Mouse (Mus musculus): ENCODE measurements around the gene Hps5. TPM values are rescaled to one million over a fixed set of nuclear protein-coding genes. Genes with fewer than 3 reads are reported as not detected.
"Not testable (repeated sequence)": the region's sequence is repeated elsewhere in the genome, so short reads cannot be mapped to it uniquely, and the experiment has no call there.

Gene Hps5
- polyA plus RNA-seq, 1 experiment from 2014 or later: 9.7 TPM

GRCm38 (mm10) chr7:46830799-46831590 lies 35.1 kb upstream of the Hps5 start:
- H3K27ac ChIP-seq (ENCODE audit: low read depth, low read length): no peak overlapping the region
- no peak for ATAC-seq

DNA sequence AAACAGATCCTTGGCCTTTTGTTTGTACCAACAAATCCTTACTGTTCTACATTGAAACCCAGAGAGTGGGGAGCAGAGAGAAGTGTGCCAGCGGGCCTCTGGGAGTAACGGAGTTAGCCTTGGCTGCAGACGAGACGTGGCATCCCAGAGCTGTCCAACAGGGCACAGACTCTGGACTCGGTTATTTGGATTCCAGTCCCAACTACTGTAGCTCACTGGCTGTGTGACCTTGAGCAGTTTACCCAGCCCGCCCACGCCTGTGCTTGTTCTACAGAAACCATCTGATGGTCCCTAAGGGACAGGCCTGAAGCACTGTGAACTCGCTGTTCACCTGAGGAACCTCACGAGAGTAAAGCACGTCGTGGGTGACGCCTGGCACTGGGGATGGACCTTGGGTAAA lies 34.0 kb upstream of the Hps5 start:
- Histone ChIP-seq H3K9ac (ENCODE audit: low read depth, low read length) (no peak overlapping the region), H3K36me3 (ENCODE audit: control insufficient read depth, insufficient read depth, low read length) (no peaks in the 10 kb centered on the region), H3K27ac (ENCODE audit: low read depth, low read length) (no peak overlapping the region), H3K4me2 (ENCODE audit: low read length) (no peak overlapping the region), H3K4me3 (ENCODE audit: low read length) (no peak overlapping the region), H3K27me3 (replicated peaks; ENCODE audit: control insufficient read depth, insufficient read depth, low read length) (no peaks in the 10 kb centered on the region), H3K9me3 (ENCODE audit: control insufficient read depth, low read length) (no peaks in the 10 kb centered on the region), H3K4me1 (ENCODE audit: control insufficient read depth, insufficient read depth, low read depth, low read length) (no peaks in the 10 kb centered on the region)
- ATAC-seq: no peak
- WGBS: 88% methylated on average over 12 of the region's 12 CpGs

More at GRCm38 (mm10) chr7:46830799-46831590, 35.1 kb upstream of the Hps5 start:
- H3K9ac ChIP-seq (ENCODE audit: low read depth, low read length): no peak overlapping the region
- no peaks in the 10 kb centered on the region for H3K9me3 ChIP-seq (ENCODE audit: control insufficient read depth, low read length)
- no peaks in the 10 kb centered on the region for H3K27me3 ChIP-seq (replicated peaks; ENCODE audit: control insufficient read depth, insufficient read depth, low read length)
- no peak overlapping the region for H3K4me3 ChIP-seq (ENCODE audit: low read length)
- H3K4me1 ChIP-seq (ENCODE audit: control insufficient read depth, insufficient read depth, low read depth, low read length): peaks cover 4% of the 10 kb centered on the region
- WGBS: 56% methylated on average over 13 of the region's 13 CpGs
- no peaks in the 10 kb centered on the region for H3K36me3 ChIP-seq (ENCODE audit: control insufficient read depth, insufficient read depth, low read length)
- H3K4me2 ChIP-seq (ENCODE audit: low read length): no peak overlapping the region

DNA sequence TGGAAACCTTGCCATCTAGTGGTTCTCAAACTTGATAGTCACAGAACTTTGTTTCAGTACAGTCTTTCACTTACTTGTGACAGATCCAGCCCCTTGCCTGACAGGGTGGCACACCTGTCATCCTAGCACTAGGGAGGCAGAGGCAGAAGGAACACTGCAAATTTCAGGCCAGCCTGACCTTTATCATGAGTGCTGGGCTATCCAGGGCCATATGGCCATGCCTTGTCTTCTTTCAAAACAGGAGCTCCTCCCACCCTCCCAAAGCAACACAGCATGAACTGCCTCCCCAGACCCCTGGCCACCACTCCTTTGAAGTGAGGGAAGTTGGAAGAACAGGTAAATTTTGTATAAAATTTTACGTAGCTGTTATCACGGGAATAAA lies 31.9 kb upstream of the Hps5 start:
- no peaks in the 10 kb centered on the region for H3K27me3 ChIP-seq (replicated peaks; ENCODE audit: control insufficient read depth, insufficient read depth, low read length)
- 85% methylated on average over 2 of the region's 2 CpGs for whole genome bisulfite sequencing
- no peak overlapping the region for H3K27ac ChIP-seq (ENCODE audit: low read depth, low read length)
- no peak overlapping the region for H3K9ac ChIP-seq (ENCODE audit: low read depth, low read length)
- no peak for ATAC-seq
- no peaks in the 10 kb centered on the region for H3K4me1 ChIP-seq (ENCODE audit: control insufficient read depth, insufficient read depth, low read depth, low read length)
- H3K4me2 ChIP-seq (ENCODE audit: low read length): no peak overlapping the region
- no peak overlapping the region for H3K4me3 ChIP-seq (ENCODE audit: low read length)
- H3K9me3 ChIP-seq (ENCODE audit: control insufficient read depth, low read length): no peaks in the 10 kb centered on the region
- peaks cover 10% of the 10 kb centered on the region; the same call in 1 of the 2 replicates for H3K36me3 ChIP-seq (ENCODE audit: control insufficient read depth, insufficient read depth, low read length)

DNA sequence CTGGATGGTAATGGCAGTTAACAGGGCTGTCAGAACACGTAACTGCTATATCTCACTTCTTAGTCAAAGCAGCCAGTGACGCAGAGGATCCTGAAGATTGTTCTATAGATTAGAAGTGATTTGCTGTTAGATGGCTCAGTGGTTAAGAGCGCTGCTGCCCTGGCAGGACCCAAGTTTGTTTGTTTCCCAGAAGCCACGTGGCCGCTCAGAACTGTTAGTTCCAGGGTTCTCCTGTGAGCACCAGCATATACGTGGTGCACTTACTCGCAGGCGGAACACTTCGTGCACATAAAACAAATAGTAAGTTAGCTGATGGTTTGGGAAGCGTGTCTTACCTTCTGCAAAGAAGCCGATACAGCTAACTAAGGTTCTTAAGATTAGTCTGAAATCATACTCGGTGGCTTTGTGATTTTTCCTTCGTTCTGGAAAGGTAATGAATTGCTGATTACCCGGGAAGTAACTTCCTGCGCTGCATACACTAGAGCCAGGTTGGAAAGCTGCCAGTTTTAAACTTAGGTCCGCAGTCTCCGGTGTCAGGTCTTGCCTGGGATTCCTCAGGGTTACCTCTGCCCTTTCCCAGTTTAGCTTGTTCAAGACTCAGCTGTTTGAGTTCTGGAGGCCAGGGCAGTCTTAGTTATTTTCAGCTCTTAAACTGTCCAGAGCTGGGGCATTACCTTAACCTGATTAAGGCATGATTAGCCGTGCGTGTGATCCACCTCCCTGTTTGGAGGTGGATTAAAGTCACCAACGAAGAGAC lies 31.4 kb upstream of the Hps5 start:
- no peak for ATAC-seq
- 82% methylated on average over 20 of the region's 20 CpGs for WGBS

GRCm38 (mm10) chr7:46820876-46821632 lies 25.2 kb upstream of the Hps5 start:
- H3K9me3 ChIP-seq (ENCODE audit: control insufficient read depth, low read length); H3K4me1 ChIP-seq (ENCODE audit: control insufficient read depth, insufficient read depth, low read depth, low read length); H3K4me3 ChIP-seq (ENCODE audit: low read length); H3K4me2 ChIP-seq (ENCODE audit: low read length); ATAC-seq; H3K27me3 ChIP-seq (replicated peaks; ENCODE audit: control insufficient read depth, insufficient read depth, low read length); H3K27ac ChIP-seq (ENCODE audit: low read depth, low read length); H3K9ac ChIP-seq (ENCODE audit: low read depth, low read length): not testable (repeated sequence)
- 89% methylated on average over 15 of the region's 15 CpGs for WGBS
- H3K36me3 ChIP-seq (ENCODE audit: control insufficient read depth, insufficient read depth, low read length): peaks cover 42% of the 10 kb centered on the region

More for the DNA sequence above, 31.4 kb upstream of the Hps5 start:
- H3K4me2 ChIP-seq (ENCODE audit: low read length): no peak overlapping the region
- no peak overlapping the region for H3K4me3 ChIP-seq (ENCODE audit: low read length)
- H3K36me3 ChIP-seq (ENCODE audit: control insufficient read depth, insufficient read depth, low read length): peaks cover 15% of the 10 kb centered on the region; the same call in 1 of the 2 replicates
- H3K9ac ChIP-seq (ENCODE audit: low read depth, low read length): no peak overlapping the region
- H3K27me3 ChIP-seq (replicated peaks; ENCODE audit: control insufficient read depth, insufficient read depth, low read length): no peaks in the 10 kb centered on the region
- H3K27ac ChIP-seq (ENCODE audit: low read depth, low read length): no peak overlapping the region
- no peaks in the 10 kb centered on the region for H3K9me3 ChIP-seq (ENCODE audit: control insufficient read depth, low read length)
- no peaks in the 10 kb centered on the region for H3K4me1 ChIP-seq (ENCODE audit: control insufficient read depth, insufficient read depth, low read depth, low read length)

GRCm38 (mm10) chr7:46814012-46814411 lies 18.1 kb upstream of the Hps5 start:
- Histone ChIP-seq H3K9me3 (ENCODE audit: control insufficient read depth, low read length) (no peaks in the 10 kb centered on the region), H3K4me2 (ENCODE audit: low read length) (no peak overlapping the region), H3K27ac (ENCODE audit: low read depth, low read length) (no peak overlapping the region), H3K4me3 (ENCODE audit: low read length) (no peak overlapping the region), H3K27me3 (replicated peaks; ENCODE audit: control insufficient read depth, insufficient read depth, low read length) (no peaks in the 10 kb centered on the region), H3K36me3 (ENCODE audit: control insufficient read depth, insufficient read depth, low read length) (peaks cover 42% of the 10 kb centered on the region), H3K9ac (ENCODE audit: low read depth, low read length) (no peak overlapping the region), H3K4me1 (ENCODE audit: control insufficient read depth, insufficient read depth, low read depth, low read length) (no peaks in the 10 kb centered on the region)
- WGBS: 87% methylated on average over 4 of the region's 4 CpGs
- no peak for ATAC-seq

DNA sequence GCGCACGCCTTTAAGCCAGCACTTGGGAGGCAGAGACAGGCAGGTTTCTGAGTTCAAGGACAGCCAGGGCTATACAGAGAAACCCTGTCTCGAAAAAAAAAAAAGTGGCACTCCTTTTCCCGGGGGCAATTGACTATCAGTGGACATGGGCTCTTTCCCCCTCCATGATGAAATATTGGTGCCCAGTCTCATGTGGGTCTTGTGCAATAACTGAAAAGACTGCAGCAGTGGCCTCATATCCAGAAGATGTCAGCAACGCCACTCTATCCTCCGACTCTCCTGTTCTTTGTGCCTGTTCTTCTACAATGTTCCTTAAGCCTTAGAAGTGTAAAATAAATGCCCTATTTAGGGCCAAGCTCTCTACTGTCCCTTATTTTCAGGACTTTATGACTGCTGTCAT lies 14.5 kb upstream of the Hps5 start:
- H3K4me2 ChIP-seq (ENCODE audit: low read length): no peak overlapping the region
- H3K27me3 ChIP-seq (replicated peaks; ENCODE audit: control insufficient read depth, insufficient read depth, low read length): no peaks in the 10 kb centered on the region
- H3K36me3 ChIP-seq (ENCODE audit: control insufficient read depth, insufficient read depth, low read length): peaks cover 43% of the 10 kb centered on the region
- no peak for ATAC-seq
- H3K9ac ChIP-seq (ENCODE audit: low read depth, low read length): no peak overlapping the region
- whole genome bisulfite sequencing: 97% methylated on average over 6 of the region's 6 CpGs
- no peaks in the 10 kb centered on the region for H3K4me1 ChIP-seq (ENCODE audit: control insufficient read depth, insufficient read depth, low read depth, low read length)
- H3K4me3 ChIP-seq (ENCODE audit: low read length): no peak overlapping the region
- no peak overlapping the region for H3K27ac ChIP-seq (ENCODE audit: low read depth, low read length)
- no peaks in the 10 kb centered on the region for H3K9me3 ChIP-seq (ENCODE audit: control insufficient read depth, low read length)

GRCm38 (mm10) chr7:46796779-46797178 lies 915 bp upstream of the Hps5 start:
- no peak for ATAC-seq
- peak overlapping the region; percentile 97 for H3K9ac ChIP-seq (ENCODE audit: low read depth, low read length)
- H3K27me3 ChIP-seq (replicated peaks; ENCODE audit: control insufficient read depth, insufficient read depth, low read length): no peaks in the 10 kb centered on the region
- peak overlapping the region; percentile 97 for H3K4me2 ChIP-seq (ENCODE audit: low read length)
- H3K27ac ChIP-seq (ENCODE audit: low read depth, low read length): no peak overlapping the region
- peaks cover 24% of the 10 kb centered on the region for H3K4me1 ChIP-seq (ENCODE audit: control insufficient read depth, insufficient read depth, low read depth, low read length)
- peak overlapping the region; percentile 98 for H3K4me3 ChIP-seq (ENCODE audit: low read length)
- H3K36me3 ChIP-seq (ENCODE audit: control insufficient read depth, insufficient read depth, low read length): peaks cover 6% of the 10 kb centered on the region; the same call in 1 of the 2 replicates
- WGBS: 58% methylated on average over 6 of the region's 6 CpGs
- no peaks in the 10 kb centered on the region for H3K9me3 ChIP-seq (ENCODE audit: control insufficient read depth, low read length)

Measured in hindbrain, embryonic 16.5 days (tissue).